22 mouse cellular contexts compared by ENCODE assay signal in genomic region chr4:137839452-137839851, GRCm38 (mm10). TPM values are rescaled to one million over a fixed set of nuclear protein-coding genes. Genes with fewer than 3 reads are reported as not detected.
DNase-seq lines count a peak whose midpoint lies in the region; ATAC-seq lines count a peak whose summit lies in the region.
"Had no signal": no experiment of that assay in that cellular context is flagged by ENCODE, and none has a peak within 500 bp of the region (broad histone marks: within the 10 kb centered on the region; RNA-seq: fewer than 3 reads in every experiment).

No protein-coding gene starts in this region.

- no peaks in the 10 kb centered on the region for H3K9me3 ChIP-seq in kidney, embryonic 16.5 days (ENCODE audit: low read length)
- H3K9me3 ChIP-seq: embryonic facial prominence, embryonic 15.5 days; forebrain, embryonic 12.5 days; heart, embryonic 10.5 days; heart, embryonic 15.5 days; hindbrain, embryonic 13.5 days had no signal

- H3K36me3 ChIP-seq in kidney, embryonic 16.5 days (ENCODE audit: insufficient read depth, low read length), result no peaks in the 10 kb centered on the region
- H3K36me3 ChIP-seq: embryonic facial prominence, embryonic 15.5 days; forebrain, embryonic 12.5 days; heart, embryonic 10.5 days; heart, embryonic 15.5 days; hindbrain, embryonic 13.5 days had no signal

- no peak overlapping the region for H3K27ac ChIP-seq in kidney, embryonic 16.5 days (ENCODE audit: low read length)
- H3K27ac ChIP-seq: embryonic facial prominence, embryonic 15.5 days; forebrain, embryonic 12.5 days; heart, embryonic 10.5 days; heart, embryonic 15.5 days; hindbrain, embryonic 13.5 days; hindbrain, postnatal 0 days had no signal

- H3K4me1 ChIP-seq in kidney, embryonic 16.5 days (ENCODE audit: insufficient read depth, low read length), result peaks cover 8% of the 10 kb centered on the region; the same call in 1 of the 2 replicates

- no peak for ATAC-seq in kidney, embryonic 16.5 days (ENCODE audit: low FRiP score, low TSS enrichment)
- ATAC-seq: forebrain, embryonic 16.5 days; hindbrain, postnatal 0 days had no signal

- WGBS in kidney, embryonic 16.5 days, result 78% methylated on average over 5 of the region's 5 CpGs

- no peak overlapping the region for H3K9ac ChIP-seq in kidney, embryonic 16.5 days (replicated peaks; ENCODE audit: low read length)
- H3K9ac ChIP-seq: embryonic facial prominence, embryonic 15.5 days; forebrain, embryonic 12.5 days; heart, embryonic 15.5 days; hindbrain, embryonic 13.5 days had no signal

- H3K27me3 ChIP-seq in kidney, embryonic 16.5 days (ENCODE audit: insufficient read depth, low read length), result no peaks in the 10 kb centered on the region
- H3K27me3 ChIP-seq: embryonic facial prominence, embryonic 15.5 days had no signal

- no peak overlapping the region for H3K4me3 ChIP-seq in kidney, embryonic 16.5 days (ENCODE audit: low read length)
- H3K4me3 ChIP-seq: embryonic facial prominence, embryonic 15.5 days; forebrain, embryonic 12.5 days; heart, embryonic 10.5 days; heart, embryonic 15.5 days; hindbrain, embryonic 13.5 days had no signal

- peak; percentile 78 for DNase-seq in adrenal gland, adult 2 months
- DNase-seq in adrenal gland, postnatal 4 days (ENCODE audit: low spot score in 2 of 2), result no peak
- peak; percentile 41 for DNase-seq in 3T3-L1 (ENCODE audit: low read depth, low spot score)
- DNase-seq in adrenal gland, postnatal 10 days, result peak; percentile 61
- DNase-seq in brain, adult 2 months (ENCODE audit: low read depth, low spot score), result peak; percentile 16
- DNase-seq in cerebellum, postnatal 10 days, result no peak
- DNase-seq: cerebellum, adult 11-12 months; cerebellum, adult 9-11 months; gastrocnemius, postnatal 25 days; heart, postnatal 14 days; kidney, adult 11 months; kidney, adult 9 months had no signal

- no peak overlapping the region for H3K4me2 ChIP-seq in kidney, embryonic 16.5 days (replicated peaks; ENCODE audit: low read depth, low read length)
- H3K4me2 ChIP-seq: embryonic facial prominence, embryonic 15.5 days; forebrain, embryonic 12.5 days; heart, embryonic 15.5 days; hindbrain, embryonic 13.5 days had no signal

RNA-seq across cellular contexts. Expression of gene Ece1, which starts 22.6 kb away (rescaled TPM):
- 100 to 1,000 TPM; 228 to 424 TPM for total RNA-seq in adrenal gland, adult 2 months (2021)
- polyA plus RNA-seq in adrenal gland, adult 2 months (2012; rRNA removed), result 50.0 and 414 TPM in 2 replicates
- total RNA-seq in adrenal gland, postnatal 4 days (2021), result 100 to 1,000 TPM; 279 to 303 TPM
- 100 to 1,000 TPM; 183 to 188 TPM for total RNA-seq in adrenal gland, postnatal 10 days (2021)
- polyA plus RNA-seq in kidney, embryonic 16.5 days (2015; fragmentation: Nextera tagmentation; extraction: Ambion mirVana), result 55.5 and 72.3 TPM in 2 replicates

RNA-seq across cellular contexts. Expression of gene Alpl, which starts 43.3 kb away (rescaled TPM):
- 10 to 100 TPM in 1 of 2 experiments, 1 to 10 TPM in 1; 6.1 to 59.6 TPM for total RNA-seq in adrenal gland, adult 2 months (2021)
- polyA plus RNA-seq in adrenal gland, adult 2 months (2012; rRNA removed), result 4.7 and 7.4 TPM in 2 replicates
- total RNA-seq in adrenal gland, postnatal 4 days (2021), result 10 to 100 TPM; 10.1 to 15.9 TPM
- total RNA-seq in adrenal gland, postnatal 10 days (2021), result 10 to 100 TPM; 11.5 to 19.7 TPM
- 19.2 and 19.3 TPM in 2 replicates for polyA plus RNA-seq in kidney, embryonic 16.5 days (2015; fragmentation: Nextera tagmentation; extraction: Ambion mirVana)
- total RNA-seq: granulocyte monocyte progenitor cell, adult 5-6 weeks; hematopoietic stem cell, adult 5-6 weeks had no signal

Comparison
In these comparisons a context has a peak if more than half of its experiments do, and no peak if none do; other contexts are left out.
1. DNase-seq: peak in adrenal gland, adult 2 months (single experiment), 3T3-L1 (single experiment), adrenal gland, postnatal 10 days (single experiment) and brain, adult 2 months (single experiment); none in adrenal gland, postnatal 4 days (0 of 2) and cerebellum, postnatal 10 days (0 of 2).